ENCODE assay signal across 8 mouse cellular contexts in the genomic region with DNA sequence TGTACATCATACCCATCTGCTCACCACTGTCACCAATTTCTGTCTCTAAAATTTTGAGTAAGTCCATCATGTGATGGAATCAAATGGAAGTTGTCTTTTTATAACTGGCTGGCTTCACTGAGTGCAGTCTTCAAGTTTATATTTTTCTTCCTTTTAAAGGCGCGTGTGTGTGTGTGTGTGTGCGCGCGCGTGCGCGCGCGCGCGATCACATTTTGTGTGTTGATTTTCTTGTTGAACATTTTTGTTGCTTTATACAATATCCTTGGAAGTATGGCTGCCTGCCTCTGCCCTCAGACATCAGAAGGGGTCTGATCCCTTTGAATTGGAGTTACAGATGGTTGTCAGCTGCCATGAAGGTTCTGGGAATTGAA. TPM values are rescaled to one million over a fixed set of nuclear protein-coding genes. Genes with fewer than 3 reads are reported as not detected.
A peak's percentile ranks its signal among the peaks of the same experiment; 100 is the strongest.
DNase-seq lines count a peak whose midpoint lies in the region; ATAC-seq lines count a peak whose summit lies in the region.

No protein-coding gene starts in this region.

- H3K4me1 ChIP-seq in neural tube, embryonic 11.5 days (ENCODE audit: control insufficient read depth, insufficient read depth, low read length): 0 out of 2 replicates have a peak, but pooled peaks cover 7% of the 10 kb centered on the region
- no peaks in the 10 kb centered on the region for H3K4me1 ChIP-seq in intestine, embryonic 15.5 days (replicated peaks)
- peaks cover 19% of the 10 kb centered on the region for H3K4me1 ChIP-seq in neural tube, embryonic 13.5 days (replicated peaks)

- peak overlapping the region; percentile 97 for H3K4me3 ChIP-seq in neural tube, embryonic 11.5 days (ENCODE audit: low read depth, low read length)
- H3K4me3 ChIP-seq in intestine, embryonic 15.5 days (replicated peaks): peak overlapping the region; percentile 76
- H3K4me3 ChIP-seq in neural tube, embryonic 13.5 days: peak overlapping the region; percentile 94

- H3K36me3 ChIP-seq in neural tube, embryonic 11.5 days (ENCODE audit: control insufficient read depth, insufficient read depth, low read length): peaks cover 17% of the 10 kb centered on the region
- H3K36me3 ChIP-seq in intestine, embryonic 15.5 days: peaks cover 5% of the 10 kb centered on the region; the same call in 1 of the 2 replicates
- peaks cover 25% of the 10 kb centered on the region for H3K36me3 ChIP-seq in neural tube, embryonic 13.5 days

- H3K4me2 ChIP-seq in neural tube, embryonic 11.5 days (ENCODE audit: low read depth): peak overlapping the region; percentile 62
- peak overlapping the region; percentile 86 for H3K4me2 ChIP-seq in intestine, embryonic 15.5 days (replicated peaks)
- H3K4me2 ChIP-seq in neural tube, embryonic 13.5 days: peak overlapping the region; percentile 80

- H3K9me3 ChIP-seq in neural tube, embryonic 11.5 days (ENCODE audit: control insufficient read depth, low read length): no peaks in the 10 kb centered on the region
- H3K9me3 ChIP-seq in intestine, embryonic 15.5 days: no peaks in the 10 kb centered on the region
- H3K9me3 ChIP-seq in neural tube, embryonic 13.5 days: no peaks in the 10 kb centered on the region

- peak overlapping the region; percentile 59 for H3K9ac ChIP-seq in neural tube, embryonic 11.5 days (ENCODE audit: low read length)
- H3K9ac ChIP-seq in intestine, embryonic 15.5 days: peak overlapping the region; percentile 97
- H3K9ac ChIP-seq in neural tube, embryonic 13.5 days: peak overlapping the region; percentile 92

- no peaks in the 10 kb centered on the region for H3K27me3 ChIP-seq in neural tube, embryonic 11.5 days (ENCODE audit: control insufficient read depth, insufficient read depth, low read length)
- no peaks in the 10 kb centered on the region for H3K27me3 ChIP-seq in intestine, embryonic 15.5 days (replicated peaks)
- no peaks in the 10 kb centered on the region for H3K27me3 ChIP-seq in neural tube, embryonic 13.5 days

- H3K27ac ChIP-seq in neural tube, embryonic 11.5 days (ENCODE audit: low read depth, low read length): no peak overlapping the region
- H3K27ac ChIP-seq in intestine, embryonic 15.5 days: no peak overlapping the region
- peak overlapping the region; percentile 97 for H3K27ac ChIP-seq in neural tube, embryonic 13.5 days (replicated peaks)

- no peak for ATAC-seq in cerebellum, adult (ENCODE audit: insufficient number of reproducible peaks, low FRiP score, low TSS enrichment)
- no peak for ATAC-seq in neural tube, embryonic 11.5 days (ENCODE audit: insufficient read depth, low FRiP score, low TSS enrichment)
- ATAC-seq in intestine, embryonic 15.5 days: no peak
- ATAC-seq in neural tube, embryonic 13.5 days (ENCODE audit: low read depth): no peak

- peak; percentile 15 for DNase-seq in cerebellum, adult 9-11 months
- no peak for DNase-seq in neural tube, embryonic 11.5 days (ENCODE audit: low spot score)
- DNase-seq in neural tube, embryonic 10.5 days (ENCODE audit: extremely low spot score, low spot score): no peak
- DNase-seq in adrenal gland, adult 8-10 months: no peak
- DNase-seq in layer of hippocampus, postnatal 10 days (ENCODE audit: low spot score in 2 of 2): no peak

- 58% methylated on average over 12 of the region's 12 CpGs for WGBS in neural tube, embryonic 11.5 days
- WGBS in intestine, embryonic 15.5 days: 48% methylated on average over 12 of the region's 12 CpGs
- 61% methylated on average over 12 of the region's 12 CpGs for WGBS in neural tube, embryonic 13.5 days

RNA-seq across cellular contexts. Expression of gene Rps6, which starts 0.8 kb away (rescaled TPM):
- 682 and 700 TPM in 2 replicates for polyA plus RNA-seq in neural tube, embryonic 11.5 days (2014; fragmentation: Nextera tagmentation; extraction: Ambion mirVana)
- 690 and 791 TPM in 2 replicates for polyA plus RNA-seq in intestine, embryonic 15.5 days (2015; fragmentation: Nextera tagmentation; extraction: Ambion mirVana)
- 437 and 462 TPM in 2 replicates for polyA plus RNA-seq in neural tube, embryonic 13.5 days (2015; fragmentation: Nextera tagmentation; extraction: Ambion mirVana)
- total RNA-seq in adrenal gland, adult 8-10 months (2022): 100 to 1,000 TPM; 758 to 849 (median 847) TPM
- total RNA-seq in layer of hippocampus, postnatal 10 days (2021): 100 to 1,000 TPM; 434 to 447 TPM

RNA-seq across cellular contexts. Expression of gene Acer2, which starts 16.1 kb away (rescaled TPM):
- 9.3 and 11.4 TPM in 2 replicates for polyA plus RNA-seq in neural tube, embryonic 11.5 days (2014; fragmentation: Nextera tagmentation; extraction: Ambion mirVana)
- 23.1 and 26.5 TPM in 2 replicates for polyA plus RNA-seq in intestine, embryonic 15.5 days (2015; fragmentation: Nextera tagmentation; extraction: Ambion mirVana)
- polyA plus RNA-seq in neural tube, embryonic 13.5 days (2015; fragmentation: Nextera tagmentation; extraction: Ambion mirVana): 20.0 and 23.8 TPM in 2 replicates
- total RNA-seq in adrenal gland, adult 8-10 months (2022): 10 to 100 TPM; 12.0 to 18.3 (median 16.9) TPM
- 1 to 10 TPM; 2.5 to 3.0 TPM for total RNA-seq in layer of hippocampus, postnatal 10 days (2021)
